Mouse (Mus musculus) layer of hippocampus, postnatal 25 days (tissue): ENCODE data around the gene Rhoa. TPM values are rescaled to one million over a fixed set of nuclear protein-coding genes. Genes with fewer than 3 reads are reported as not detected.
"Not testable (repeated sequence)": the region's sequence is repeated elsewhere in the genome, so short reads cannot be mapped to it uniquely, and the experiment has no call there.

Experiments used
- DNase-seq, 2 experiments: peaks; one replicate each; pipeline ENCODE4 v3.0.0; 2022; ENCODE audit warnings: mixed read lengths in 2 of 2, low spot score in 1 of 2; ENCODE audit errors: extremely low spot score in 1 of 2
- total RNA-seq, 2 experiments: library from RNA; stranded (reverse); gene quantifications; 2 replicates each; pipeline ENCODE4 v1.2.3; 2021

Rhoa gene
- total RNA-seq, 2 experiments from 2014 or later, result 167 to 187 TPM

DNA sequence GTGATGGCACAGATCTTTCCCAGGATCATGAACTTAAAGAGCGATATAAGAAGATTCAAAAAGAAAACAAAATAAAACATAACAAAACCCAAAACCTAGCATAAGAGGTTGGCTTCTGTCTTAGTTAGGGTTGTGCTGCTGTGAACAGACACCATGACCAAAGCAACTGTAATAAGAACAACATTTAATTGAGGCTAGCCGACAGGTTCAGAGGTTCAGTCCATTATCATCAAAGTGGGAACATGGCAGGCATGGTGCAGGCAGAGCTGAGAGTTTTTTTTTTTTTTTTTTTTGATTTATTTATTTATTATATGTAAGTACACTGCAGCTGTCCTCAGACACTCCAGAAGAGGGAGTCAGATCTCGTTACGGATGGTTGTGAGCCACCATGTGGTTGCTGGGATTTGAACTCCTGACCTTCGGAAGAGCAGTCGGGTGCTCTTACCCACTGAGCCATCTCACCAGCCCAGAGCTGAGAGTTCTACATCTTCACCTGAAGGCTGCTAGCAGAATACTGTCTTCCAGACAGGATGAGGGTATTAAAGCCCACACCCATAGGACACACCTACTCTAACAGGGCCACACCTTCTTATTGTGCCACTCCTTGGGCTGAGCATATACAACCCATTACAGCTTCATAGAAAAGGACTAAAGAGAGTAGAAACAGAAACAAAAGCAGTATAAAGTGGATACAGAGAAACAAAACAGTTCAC lies 18.2 kb upstream of the Rhoa start:
- not testable (repeated sequence) for DNase-seq

DNA sequence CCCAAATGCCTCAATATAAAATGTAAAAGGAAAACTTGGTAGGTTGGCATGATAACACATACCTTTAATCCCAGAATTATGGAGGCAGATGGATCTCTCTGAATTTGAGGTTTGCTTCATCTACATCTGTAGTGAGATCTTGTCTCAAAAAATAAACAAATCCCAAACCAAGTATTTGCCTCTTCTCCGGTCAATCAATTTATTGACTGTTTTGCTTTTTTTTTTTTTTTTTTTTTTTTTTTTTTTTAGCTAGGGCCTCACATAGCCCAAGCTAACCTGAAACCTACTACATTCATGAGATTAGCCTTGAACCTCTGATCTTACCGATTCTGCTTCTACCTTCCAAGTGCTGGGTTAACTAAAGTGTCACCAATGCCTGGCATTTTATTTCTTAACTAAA lies 16.6 kb upstream of the Rhoa start:
- no peak for DNase-seq

DNA sequence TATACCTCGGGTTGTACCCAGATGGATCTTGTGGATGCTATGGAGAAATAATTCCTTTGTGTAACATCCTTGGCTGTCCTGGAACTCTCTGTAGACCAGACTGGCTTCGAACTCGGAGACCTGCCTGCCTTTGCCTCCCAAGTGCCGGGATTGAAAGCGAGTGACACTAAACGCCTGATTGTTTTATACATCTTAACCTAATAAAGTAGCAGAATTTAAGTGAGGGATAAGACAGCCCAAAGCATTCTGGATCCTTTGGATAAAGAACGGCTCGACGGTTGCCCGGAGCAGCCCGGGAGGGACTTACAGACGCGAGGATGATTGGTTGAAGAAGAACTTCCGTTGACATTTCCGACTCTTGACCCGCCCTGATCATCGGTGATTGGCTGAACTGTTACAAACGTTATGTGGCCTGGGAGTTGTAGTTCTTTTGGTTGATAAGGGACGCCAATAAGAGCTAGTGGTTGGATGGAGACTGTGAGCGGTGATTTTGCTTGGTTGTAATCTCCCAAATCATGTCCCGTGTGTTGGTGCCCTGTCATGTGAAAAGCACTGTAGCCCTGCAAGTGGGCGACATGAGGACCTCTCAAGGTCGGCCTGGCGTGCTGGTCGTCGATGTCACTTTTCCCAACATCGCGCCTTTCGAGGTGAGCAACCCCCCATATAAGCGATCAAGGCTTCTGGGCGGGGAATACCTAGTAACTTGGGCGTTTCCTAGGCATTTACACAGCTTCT lies 15.7 kb upstream of the Rhoa start, which contains the start of gene Nicn1:
Gene Nicn1 (plus strand): TSS at position 414 of the 735 bp plus-strand sequence.
- peak; percentile 59 to 69 for DNase-seq

DNA sequence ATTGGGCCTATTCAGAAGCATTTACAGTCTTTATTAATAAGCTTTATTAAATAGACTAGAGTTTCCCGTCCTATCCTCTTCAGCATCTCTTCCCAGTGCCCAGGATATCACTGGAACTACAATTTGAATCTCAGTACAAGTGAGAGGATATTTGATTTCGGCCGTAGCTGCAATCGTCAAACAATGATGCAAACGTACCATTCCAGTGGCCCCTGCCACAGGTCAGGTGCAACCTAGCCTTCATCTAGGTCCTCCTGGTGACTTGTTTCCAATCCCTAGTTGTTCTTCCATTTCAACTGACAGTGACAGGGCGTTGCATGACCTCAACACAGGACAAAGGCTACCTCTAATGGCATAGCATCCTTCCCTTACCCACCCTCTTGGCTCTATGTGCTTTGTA lies 15.2 kb upstream of the Rhoa start:
- no peak for DNase-seq

DNA sequence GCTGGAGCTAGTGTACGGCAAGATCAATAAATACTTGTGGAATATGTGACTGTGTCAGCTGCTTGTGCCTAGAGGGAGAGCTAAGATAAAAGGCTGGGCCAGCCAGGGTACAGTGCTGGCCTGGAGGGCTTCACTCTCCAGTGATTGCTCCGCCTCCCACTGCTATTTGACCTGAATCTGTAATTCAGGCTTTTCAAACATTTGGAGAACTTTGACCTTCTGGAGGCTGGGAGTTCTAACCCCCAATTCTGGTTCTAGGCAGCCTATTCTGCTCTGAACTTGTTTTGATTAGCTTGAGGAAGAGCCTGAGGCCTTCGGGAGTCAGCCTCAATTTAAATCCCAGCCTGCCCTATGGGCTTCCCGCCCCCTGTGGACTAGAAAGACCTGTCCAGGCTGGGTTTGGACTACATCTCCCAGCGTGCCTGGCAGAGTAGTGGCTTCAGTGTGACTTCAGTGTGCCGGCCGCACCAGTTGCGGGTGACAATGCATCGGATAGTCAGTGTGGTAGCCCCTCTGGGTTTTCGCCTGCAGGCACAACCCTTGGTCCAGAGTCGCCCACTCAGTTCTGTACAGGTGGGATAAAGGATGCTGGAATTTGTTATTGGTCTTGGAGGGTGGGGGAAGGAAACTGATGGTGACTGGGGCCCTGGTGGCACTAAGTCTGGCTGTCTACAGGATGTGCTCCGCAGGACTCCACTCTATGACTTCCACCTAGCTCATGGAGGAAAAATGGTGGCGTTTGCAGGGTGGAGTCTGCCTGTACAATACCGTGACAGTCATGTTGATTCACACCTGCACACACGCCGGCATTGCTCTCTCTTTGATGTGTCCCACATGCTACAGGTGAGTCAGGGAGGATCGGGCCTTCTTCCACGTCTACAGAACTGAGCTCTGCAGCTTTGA lies 9.2 kb upstream of the Rhoa start, which contains the start of gene Amt:
Gene Amt (plus strand): TSS at position 401 of the 903 bp plus-strand sequence.
- no peak for DNase-seq

DNA sequence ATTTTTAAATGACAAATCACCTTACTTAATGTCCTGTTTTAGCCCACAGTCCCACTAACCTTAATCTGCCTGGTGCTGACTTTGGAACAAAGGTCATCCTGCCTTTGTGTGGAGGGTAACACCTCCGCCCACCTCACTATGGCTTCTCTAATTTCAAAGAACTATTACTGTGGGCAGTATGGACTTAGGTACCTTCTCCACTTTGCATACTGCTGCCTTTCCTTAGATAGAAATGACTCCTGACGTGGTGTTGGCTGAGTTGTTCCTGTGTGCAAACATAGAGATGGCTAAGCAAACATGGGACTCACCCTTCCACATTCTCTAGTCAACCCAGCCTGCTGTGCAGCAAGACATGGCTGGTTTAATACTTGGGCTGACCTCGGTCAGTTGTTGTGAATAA lies 4.1 kb upstream of the Rhoa start:
- DNase-seq, result no peak

DNA sequence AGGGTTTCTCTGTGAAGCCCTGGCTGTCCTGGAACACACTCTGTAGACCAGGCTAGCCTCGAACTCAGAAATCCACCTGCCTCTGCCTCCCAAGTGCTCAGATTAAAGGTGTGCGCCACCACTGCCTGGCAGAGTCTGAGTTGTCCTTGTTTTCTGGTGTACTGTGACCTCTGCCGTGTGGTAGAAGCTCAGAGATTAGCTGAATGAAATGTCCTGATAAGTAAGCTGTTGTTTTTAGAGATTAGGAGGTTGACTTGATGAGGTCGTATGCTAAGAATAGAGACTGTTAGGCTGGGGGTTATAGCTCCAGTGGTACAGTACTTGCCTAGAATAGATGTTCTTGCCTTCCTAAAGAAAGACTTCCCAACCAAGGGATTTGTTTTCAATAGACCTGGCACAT lies 1.2 kb upstream of the Rhoa start:
- no peak for DNase-seq

DNA sequence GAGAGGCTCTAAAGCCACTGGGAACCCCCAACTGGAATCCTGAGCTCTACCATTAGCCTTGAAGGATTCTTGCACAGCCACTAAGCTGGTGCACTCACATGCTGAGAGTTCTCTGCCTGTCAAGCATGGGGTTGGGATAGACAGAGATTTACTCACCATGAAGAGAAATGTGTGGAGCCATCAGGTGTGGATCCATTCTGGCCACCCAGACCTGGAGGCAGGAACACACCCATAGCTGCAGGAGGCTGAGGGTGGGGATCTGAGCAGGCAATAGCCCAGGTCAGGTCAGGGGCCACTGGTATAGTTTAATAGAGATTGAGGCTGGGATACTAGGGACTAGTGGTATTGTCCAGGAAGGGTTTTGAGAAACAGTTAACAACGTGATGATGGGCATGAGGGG lies 759 bp upstream of the Rhoa start:
- no peak for DNase-seq

DNA sequence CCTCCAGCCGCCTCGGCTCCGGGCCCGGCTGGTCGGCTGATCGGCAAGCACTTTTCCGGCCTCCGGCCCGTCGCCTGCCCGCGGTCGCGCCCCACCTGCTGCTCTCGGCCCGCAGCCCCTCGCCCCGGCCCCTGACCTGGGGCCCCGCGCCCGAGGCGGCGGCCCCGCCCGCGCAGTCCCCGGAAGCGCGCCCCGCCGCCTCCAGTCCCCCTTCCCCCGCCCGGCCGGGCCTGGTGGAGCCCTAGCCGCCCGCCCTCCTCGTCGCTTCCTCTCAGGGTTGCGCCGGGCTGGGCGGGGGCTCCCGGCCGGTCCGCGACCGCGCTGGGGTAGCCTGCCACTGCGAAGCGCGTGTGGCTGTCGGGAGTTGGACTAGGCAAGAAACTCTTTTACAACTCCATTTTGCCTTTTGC lies 647 bp downstream of the Rhoa start:
- DNase-seq, result peak in 1 of 2 experiments; percentile 42

DNA sequence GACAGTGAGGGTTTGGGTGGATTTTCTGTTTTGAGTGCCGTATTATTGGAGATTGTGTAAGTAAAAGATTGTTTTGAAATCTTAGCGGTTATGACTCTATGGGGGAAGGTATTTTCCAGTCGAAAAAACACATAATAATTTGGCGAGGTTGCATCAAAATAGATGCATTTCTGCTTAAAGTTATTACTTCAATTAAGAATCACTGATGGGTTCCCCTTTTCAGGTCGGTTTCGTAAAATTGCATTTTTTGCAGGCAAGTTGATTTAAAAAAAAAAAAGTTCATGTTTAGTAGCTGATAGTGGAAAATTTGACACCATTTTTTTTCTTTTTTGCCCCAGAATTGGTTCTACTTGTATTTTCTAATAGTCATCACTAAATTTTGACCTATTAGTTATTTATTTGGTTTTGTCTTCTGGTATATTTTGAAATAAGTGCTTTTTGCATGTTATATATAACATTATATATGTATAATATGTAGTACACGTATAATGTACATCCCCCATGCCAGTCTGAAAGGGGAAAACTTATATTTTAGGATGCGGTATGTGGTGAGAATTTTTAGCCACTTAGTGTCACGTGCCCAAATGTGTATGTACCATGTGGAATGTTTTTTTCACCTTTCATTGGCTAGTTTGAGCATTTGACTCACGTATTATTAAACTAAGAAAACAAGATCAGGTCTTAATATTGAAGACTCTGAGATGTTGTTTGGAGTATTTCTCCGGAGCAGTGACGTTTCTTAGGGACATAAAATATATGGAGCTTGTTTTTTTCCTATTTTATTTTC lies 1.3 kb downstream of the Rhoa start:
- no peak for DNase-seq

DNA sequence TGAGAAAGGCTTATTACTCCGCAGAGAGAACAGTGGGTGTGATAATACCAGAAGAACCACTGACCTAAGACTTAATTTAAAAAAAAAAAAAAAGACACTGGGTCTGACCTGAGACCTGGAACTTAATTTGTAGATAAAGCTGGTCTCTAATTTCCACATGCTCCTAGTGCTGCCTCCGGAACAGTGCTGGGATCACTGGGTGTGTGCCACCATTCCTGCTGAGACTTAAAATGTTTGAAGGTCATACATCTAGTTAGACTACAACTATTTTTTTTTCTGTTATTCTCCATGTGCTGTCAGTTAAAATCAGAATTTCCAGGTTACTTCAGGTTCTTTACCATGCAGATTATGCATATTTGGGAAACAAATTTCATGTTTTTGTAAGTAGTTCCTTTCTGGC lies 2.2 kb downstream of the Rhoa start:
- DNase-seq, result no peak

DNA sequence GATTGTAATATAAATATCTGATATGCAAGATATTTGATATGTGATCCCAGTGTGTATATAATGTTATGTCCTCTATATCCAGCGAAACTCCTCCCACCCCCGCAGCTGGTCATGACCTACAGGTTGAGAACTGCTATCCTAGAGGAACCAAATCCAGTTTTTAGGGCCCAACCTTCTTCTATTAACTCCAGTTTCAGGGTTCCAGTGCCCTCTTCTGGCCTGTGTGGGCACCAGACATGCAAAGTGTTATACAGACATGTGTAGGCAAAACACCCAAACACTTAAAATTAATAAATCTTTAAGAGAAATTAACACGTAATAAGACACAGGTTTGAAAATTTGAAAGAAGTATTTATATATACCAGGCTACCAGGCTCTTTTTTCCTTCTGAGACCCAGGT lies 11.6 kb downstream of the Rhoa start:
- no peak for DNase-seq

DNA sequence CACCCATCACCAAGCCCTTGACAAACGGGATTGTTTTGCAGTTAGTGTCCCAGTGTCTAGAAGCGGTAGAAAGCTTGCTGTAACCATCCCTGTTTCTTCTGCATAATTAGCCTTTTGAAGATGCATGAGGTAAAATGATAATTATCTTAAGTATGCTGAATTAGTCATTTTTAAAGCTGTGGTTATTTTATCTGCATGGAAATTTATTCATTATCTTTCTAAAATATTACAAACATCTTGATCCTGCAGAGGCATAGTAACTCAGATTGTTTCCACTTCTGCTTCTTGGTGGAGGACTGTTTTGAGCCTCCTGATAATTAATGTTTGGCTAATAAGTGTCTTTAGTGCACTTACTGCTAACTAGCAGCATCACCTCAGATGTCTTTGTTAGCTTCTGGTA lies 12.5 kb downstream of the Rhoa start:
- DNase-seq, result no peak

DNA sequence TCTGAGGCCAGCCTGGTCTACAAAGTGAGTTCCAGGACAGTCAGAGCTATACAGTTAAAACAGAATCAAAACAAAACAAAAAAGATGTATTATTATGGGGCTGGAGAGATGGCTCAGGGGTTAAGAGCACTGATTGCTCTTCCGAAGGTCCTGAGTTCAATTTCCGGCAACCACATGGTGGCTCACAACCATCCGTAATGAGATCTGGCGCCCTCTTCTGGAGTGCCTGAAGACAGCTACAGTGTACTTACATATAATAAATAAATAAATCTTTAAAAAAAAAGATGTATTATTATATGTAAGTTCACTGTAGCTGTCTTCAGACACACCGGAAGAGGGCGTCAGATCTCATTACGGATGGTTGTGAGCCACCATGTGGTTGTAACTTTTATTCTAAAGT lies 16.1 kb downstream of the Rhoa start:
- not testable (repeated sequence) for DNase-seq

DNA sequence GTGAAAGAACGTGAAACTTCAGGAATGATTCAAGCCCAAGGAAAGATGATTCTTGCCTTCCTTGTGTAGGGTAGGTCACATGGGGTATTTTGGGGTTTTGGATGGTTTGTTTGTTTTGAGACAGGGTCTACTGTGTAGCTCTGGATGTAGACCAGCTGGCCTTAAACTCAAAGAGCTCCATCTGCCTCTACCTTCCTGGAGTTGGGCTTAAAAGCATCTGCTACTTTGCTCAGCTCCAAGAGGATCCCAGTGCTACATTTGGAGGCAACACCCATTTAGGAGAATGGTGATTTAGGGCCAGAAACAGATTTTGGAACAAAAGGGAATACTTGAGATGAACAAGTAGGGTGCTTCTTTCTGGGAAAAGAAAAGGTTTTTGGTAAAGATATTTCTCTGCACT lies 18.9 kb downstream of the Rhoa start:
- no peak for DNase-seq

DNA sequence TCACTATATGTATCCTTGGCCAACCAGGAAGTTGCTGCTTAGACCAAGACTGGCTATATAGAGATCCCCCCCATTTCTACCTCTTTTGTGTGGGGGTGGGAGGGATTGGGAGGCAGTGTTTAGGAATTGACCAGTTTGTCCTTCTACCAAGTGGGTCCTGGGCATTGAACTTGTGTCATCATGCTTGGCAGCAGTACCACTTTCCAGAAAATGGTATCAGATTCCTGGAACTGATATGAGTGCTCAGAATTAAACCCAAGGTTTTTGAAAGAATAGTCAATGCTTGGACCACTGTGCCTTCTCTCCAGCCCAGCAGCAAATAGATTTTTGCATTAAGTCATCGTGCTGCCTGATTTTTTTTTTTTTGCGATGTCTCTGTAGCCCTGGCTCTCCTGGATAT lies 19.9 kb downstream of the Rhoa start:
- DNase-seq, result no peak

DNA sequence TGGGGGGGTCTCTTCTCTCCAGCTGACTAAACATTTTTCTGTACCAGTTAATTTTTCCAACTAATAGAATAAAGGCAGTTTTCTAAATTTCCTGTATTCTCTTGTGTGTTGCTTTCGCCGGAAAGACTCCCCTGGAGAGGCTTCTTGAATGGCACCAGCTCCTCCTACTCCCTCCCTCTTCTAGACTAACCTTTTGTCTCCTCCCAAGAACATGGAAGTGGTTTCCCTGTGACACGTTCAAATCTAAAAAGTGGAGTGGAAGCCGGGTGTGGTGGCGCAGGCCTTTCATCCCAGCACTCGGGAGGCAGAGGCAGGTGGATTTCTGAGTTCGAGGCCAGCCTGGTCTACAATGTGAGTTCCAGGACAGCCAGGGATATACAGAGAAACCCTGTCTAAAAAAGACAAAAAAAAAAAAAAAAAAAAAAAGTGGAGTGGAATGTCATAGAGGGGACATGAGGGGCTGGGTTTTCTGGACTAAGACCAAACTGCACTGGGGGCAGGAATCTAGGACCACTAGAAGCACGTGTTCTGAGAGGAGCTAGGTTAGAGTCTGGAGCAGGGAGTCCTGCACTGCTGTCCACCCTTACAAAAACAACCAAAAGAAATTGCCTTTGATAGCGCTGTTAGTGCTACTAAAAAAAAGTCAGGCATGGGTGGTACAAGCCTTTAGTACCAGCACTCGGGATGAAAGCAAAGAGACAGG lies 32.1 kb downstream of the Rhoa start:
- no peak for DNase-seq

DNA sequence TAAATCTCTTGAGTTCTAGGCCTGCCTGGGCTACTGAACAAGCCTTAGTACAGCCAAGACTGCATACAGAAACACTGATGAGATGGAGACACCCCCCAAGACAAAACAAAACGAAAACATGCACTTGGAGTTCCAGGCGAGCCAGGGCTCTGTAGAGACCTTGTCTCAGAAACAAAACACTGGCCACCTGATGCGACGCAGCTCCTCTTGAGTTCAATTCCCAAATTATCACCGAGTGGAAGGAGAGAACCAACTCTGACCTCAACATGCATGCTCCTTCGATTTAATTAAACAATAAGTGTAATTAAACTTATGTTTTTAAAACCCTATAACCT lies 32.6 kb downstream of the Rhoa start:
- DNase-seq, result no peak

DNA sequence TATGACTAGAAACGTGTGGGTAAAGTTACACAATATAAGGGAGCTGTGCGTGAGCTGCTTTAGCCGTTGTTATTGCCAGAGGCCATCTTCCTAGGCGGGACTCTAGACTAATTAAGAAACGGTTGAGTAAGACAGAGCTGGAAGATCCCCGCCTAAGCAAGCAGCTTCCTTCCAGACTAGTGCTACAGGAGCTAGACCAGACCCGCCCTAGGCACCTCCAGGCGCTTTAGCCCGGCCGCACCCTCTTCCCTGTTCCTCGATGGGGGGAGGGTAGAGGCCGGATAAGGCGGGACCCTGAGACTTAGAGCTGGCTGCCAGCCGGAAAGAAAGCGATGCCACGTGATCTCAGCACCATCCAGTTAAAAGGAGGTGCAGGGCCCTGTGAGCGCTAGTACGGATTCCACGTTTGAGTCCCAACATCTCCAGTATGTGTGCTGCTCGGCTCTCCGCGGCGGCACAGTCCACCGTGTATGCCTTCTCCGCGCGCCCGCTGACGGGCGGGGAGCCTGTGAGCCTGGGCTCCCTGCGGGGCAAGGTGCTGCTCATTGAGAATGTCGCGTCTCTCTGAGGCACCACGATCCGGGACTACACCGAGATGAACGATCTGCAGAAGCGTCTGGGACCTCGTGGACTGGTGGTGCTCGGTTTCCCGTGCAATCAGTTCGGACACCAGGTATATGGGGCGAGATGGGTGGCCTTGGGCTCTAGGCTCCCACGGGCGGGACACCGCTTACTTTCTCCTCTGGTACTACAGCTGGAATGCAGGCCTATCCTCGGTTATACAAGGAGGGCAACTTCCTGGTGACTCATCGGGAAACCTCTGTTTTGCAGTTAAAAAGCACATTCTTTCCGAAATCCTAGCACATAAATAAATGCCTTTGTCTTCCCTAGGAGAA lies 33.2 kb downstream of the Rhoa start, which contains the start of gene Gpx1:
Gene Gpx1 (plus strand): TSS at position 18 of the 896 bp plus-strand sequence.
- peak; percentile 56 to 68 for DNase-seq
